Mouse (Mus musculus) large intestine, adult 2 months (tissue): Measurements from ENCODE around the gene T2. TPM values are rescaled to one million over a fixed set of nuclear protein-coding genes. Genes with fewer than 3 reads are reported as not detected.
"Not testable (repeated sequence)": the region's sequence is repeated elsewhere in the genome, so short reads cannot be mapped to it uniquely, and the experiment has no call there.

Experiments
- DNase-seq: peaks from one replicate; pipeline ENCODE4 v3.0.0-alpha.2; 2012; ENCODE audit warnings: low read depth, low spot score
- WGBS: fragments of 180-500 bp; shearing (Covaris S2); methylation state at CpG from one replicate; pipeline ENCODE4 v1.1.7; 2018; 5-methylcytosine and 5-hydroxymethylcytosine counted together
- polyA plus RNA-seq: library from polyadenylated mRNA; depleted of rRNA; stranded (reverse); fragments of >200 nt; gene quantifications from 2 replicates; pipeline ENCODE4 v1.2.3, GENCODE M21; 2012

Gene T2
- polyA plus RNA-seq, 1 experiment: 0.17 TPM

- WGBS: 76% methylated on average over 10 of the region's 10 CpGs
- DNase-seq: no peak
These were observed 5.7 kb downstream of the T2 start for GRCm38 (mm10) chr17:8361281-8362103.

- DNase-seq: peak; percentile 88
These were observed 12.0 kb downstream of the T2 start for GRCm38 (mm10) chr17:8367514-8368480.

GRCm38 (mm10) chr17:8368570-8368969, 12.8 kb downstream of the T2 start:
- no peak for DNase-seq
- WGBS: 43% methylated on average over 8 of the region's 8 CpGs

More at GRCm38 (mm10) chr17:8367514-8368480, 12.0 kb downstream of the T2 start:
- WGBS: 17% methylated on average over 20 of the region's 20 CpGs

GRCm38 (mm10) chr17:8369171-8369570, 13.4 kb downstream of the T2 start:
- WGBS: 46% methylated on average over 2 of the region's 2 CpGs
- no peak for DNase-seq

- 76% methylated on average over 13 of the region's 13 CpGs for WGBS
- no peak for DNase-seq
These were observed 14.9 kb downstream of the T2 start for GRCm38 (mm10) chr17:8370634-8371229.

GRCm38 (mm10) chr17:8371834-8372233, 16.0 kb downstream of the T2 start:
- 28% methylated on average over 7 of the region's 7 CpGs for WGBS
- DNase-seq: no peak

GRCm38 (mm10) chr17:8372286-8373046, 16.7 kb downstream of the T2 start:
- 3% methylated on average over 18 of the region's 18 CpGs for WGBS
- peak; percentile 36 for DNase-seq

GRCm38 (mm10) chr17:8377298-8377697, 21.5 kb downstream of the T2 start:
- no peak for DNase-seq
- WGBS: 68% methylated on average over 5 of the region's 5 CpGs

GRCm38 (mm10) chr17:8385441-8385840, 29.6 kb downstream of the T2 start:
- DNase-seq: no peak
- WGBS: 95% methylated on average over 2 of the region's 2 CpGs

- DNase-seq: no peak
These were observed 32.7 kb downstream of the T2 start for GRCm38 (mm10) chr17:8388463-8388862.

GRCm38 (mm10) chr17:8388990-8389789, 33.4 kb downstream of the T2 start:
- no peak for DNase-seq
- WGBS: 5% methylated on average over 28 of the region's 28 CpGs

More at GRCm38 (mm10) chr17:8388463-8388862, 32.7 kb downstream of the T2 start:
- 5% methylated on average over 13 of the region's 13 CpGs for WGBS

- DNase-seq: no peak
- 14% methylated on average over 10 of the region's 10 CpGs for WGBS
These were observed 34.0 kb downstream of the T2 start for GRCm38 (mm10) chr17:8389790-8390095.

- no peak for DNase-seq
- 71% methylated on average over 4 of the region's 4 CpGs for WGBS
These were observed 34.7 kb downstream of the T2 start for GRCm38 (mm10) chr17:8390487-8390886.

- DNase-seq: no peak
These were observed 40.6 kb downstream of the T2 start for GRCm38 (mm10) chr17:8396371-8396770.

GRCm38 (mm10) chr17:8397946-8398345, 42.2 kb downstream of the T2 start:
- WGBS: 76% methylated on average over 2 of the region's 2 CpGs
- DNase-seq: no peak

More at GRCm38 (mm10) chr17:8396371-8396770, 40.6 kb downstream of the T2 start:
- WGBS: 79% methylated on average over 4 of the region's 4 CpGs

GRCm38 (mm10) chr17:8403932-8404331, 48.1 kb downstream of the T2 start:
- not testable (repeated sequence) for DNase-seq
- WGBS: 34% methylated on average over 8 of the region's 8 CpGs

- 60% methylated on average over 6 of the region's 6 CpGs for WGBS
- DNase-seq: no peak
These were observed 50.5 kb downstream of the T2 start for GRCm38 (mm10) chr17:8406285-8406684.

GRCm38 (mm10) chr17:8408002-8408401, 52.2 kb downstream of the T2 start:
- DNase-seq: not testable (repeated sequence)
- WGBS: 82% methylated on average over 4 of the region's 4 CpGs
